Mouse (Mus musculus) liver, postnatal 0 days (tissue): Measurements from ENCODE around the gene Usp32.

Experiments
- CTCF ChIP-seq: sonication (generic); IDR thresholded peaks from 2 replicates; pipeline ENCODE4 v1.5.1; 2016; ENCODE audit warnings: antibody characterized with exemption, low read depth
- EP300 ChIP-seq: IDR thresholded peaks from 2 replicates; pipeline ENCODE4 v1.6.1; 2016; ENCODE audit warnings: antibody characterized with exemption, low read depth, mild to moderate bottlenecking

GRCm38 (mm10) chr11:84974582-84974981, 165.4 kb downstream of the Usp32 start:
- no peak for TF ChIP-seq EP300
- TF ChIP-seq CTCF, result no peak
